Mouse (Mus musculus) heart, postnatal 0 days (tissue): Measurements from ENCODE around the gene Actr1a.

ENCODE experiments used
- CTCF ChIP-seq: IDR thresholded peaks from 2 replicates; pipeline ENCODE4 v1.5.1; 2016; ENCODE audit warnings: antibody characterized with exemption, control low read depth, low read depth
- EP300 ChIP-seq: IDR thresholded peaks from 2 replicates; pipeline ENCODE4 v1.6.1; 2016; ENCODE audit warnings: antibody characterized with exemption, low read depth

GRCm38 (mm10) chr19:46416276-46416675, 20.7 kb upstream of the Actr1a start:
- TF ChIP-seq CTCF (no peak), EP300 (no peak)
